Mouse (Mus musculus) spleen, postnatal 4 days (tissue): ENCODE measurements at regions not wholly inside any gene's neighbourhood (a gene's known extent, or its start where the extent isn't known, plus 50 kb on each side); places are given as distances from the start of the nearest gene placed in this dataset.

ENCODE experiments used
- DNase-seq, 2 experiments: peaks; one replicate each; pipeline ENCODE4 v3.0.0; 2022; ENCODE audit warnings: low spot score in 2 of 2

- no peak for DNase-seq
Measured at GRCm38 (mm10) chr5:45027876-45028275, 228.4 kb upstream of the Ldb2 start.

- DNase-seq, result no peak
Measured at GRCm38 (mm10) chr5:45025383-45025782, 225.9 kb upstream of the Ldb2 start.

- no peak for DNase-seq
Measured at GRCm38 (mm10) chr5:45007930-45008329, 208.4 kb upstream of the Ldb2 start.

- no peak for DNase-seq
Measured at GRCm38 (mm10) chr5:45000996-45001395, 201.5 kb upstream of the Ldb2 start.

GRCm38 (mm10) chr5:44999032-44999431 lies 199.6 kb upstream of the Ldb2 start:
- DNase-seq, result no peak

- DNase-seq, result no peak
Measured at GRCm38 (mm10) chr5:44975456-44976195, 176.1 kb upstream of the Ldb2 start.

GRCm38 (mm10) chr5:44943023-44943921 lies 143.8 kb upstream of the Ldb2 start:
- no peak for DNase-seq

GRCm38 (mm10) chr5:44942575-44942974 lies 143.1 kb upstream of the Ldb2 start:
- DNase-seq, result no peak

- DNase-seq, result no peak
Measured at GRCm38 (mm10) chr5:44925476-44925875, 126.0 kb upstream of the Ldb2 start.

- no peak for DNase-seq
Measured at GRCm38 (mm10) chr5:44922129-44922775, 122.8 kb upstream of the Ldb2 start.

GRCm38 (mm10) chr5:44917816-44918213 lies 118.3 kb upstream of the Ldb2 start:
- DNase-seq, result no peak

GRCm38 (mm10) chr5:44917173-44917815 lies 117.8 kb upstream of the Ldb2 start:
- DNase-seq, result no peak

GRCm38 (mm10) chr5:44902541-44902940 lies 103.1 kb upstream of the Ldb2 start:
- DNase-seq, result no peak

GRCm38 (mm10) chr5:44886566-44887070 lies 87.1 kb upstream of the Ldb2 start:
- no peak for DNase-seq

GRCm38 (mm10) chr5:44876946-44877345 lies 77.5 kb upstream of the Ldb2 start:
- DNase-seq, result no peak

GRCm38 (mm10) chr5:44872243-44872642 lies 72.8 kb upstream of the Ldb2 start:
- DNase-seq, result no peak

- no peak for DNase-seq
Measured at GRCm38 (mm10) chr5:44863887-44864286, 64.4 kb upstream of the Ldb2 start.

- no peak for DNase-seq
Measured at GRCm38 (mm10) chr5:44863349-44863748, 63.9 kb upstream of the Ldb2 start.

- DNase-seq, result no peak
Measured at GRCm38 (mm10) chr5:44854189-44854588, 54.7 kb upstream of the Ldb2 start.
